Mouse (Mus musculus) brain, embryonic 14.5 days (tissue): Measurements from ENCODE around the gene Spata5.

Source experiments
- CTCF ChIP-seq: fragments of 200-500 bp; IDR thresholded peaks from 2 replicates; pipeline ENCODE4 v1.5.1; 2012; ENCODE audit warnings: inconsistent platforms, mild to moderate bottlenecking, moderate library complexity, borderline replicate concordance; ENCODE audit not compliant: insufficient read depth, insufficient read length; ENCODE audit errors: extremely low read depth
- POLR2A ChIP-seq: fragments of 200-500 bp; IDR thresholded peaks from 2 replicates; pipeline ENCODE4 v1.6.1; 2012; ENCODE audit warnings: mild to moderate bottlenecking, inconsistent platforms, borderline replicate concordance; ENCODE audit not compliant: poor library complexity, insufficient read depth, insufficient read length, severe bottlenecking; ENCODE audit errors: extremely low read depth

GRCm38 (mm10) chr3:37596519-37596918, 176.8 kb downstream of the Spata5 start:
- no peak for TF ChIP-seq POLR2A
- TF ChIP-seq CTCF: no peak
